Mouse (Mus musculus): ENCODE data around the gene Gpam.

GRCm38 (mm10) chr19:55144691-55145090, 17.7 kb upstream of the Gpam start:
- TF ChIP-seq CTCF (IDR thresholded peaks at IDR 0.05; ENCODE audit: low read depth, low read length) (no peak), GATA1 (IDR thresholded peaks at IDR 0.05; ENCODE audit: borderline replicate concordance, low read length) (no peak), POLR2AphosphoS5 (IDR thresholded peaks at IDR 0.05; ENCODE audit: insufficient replicate concordance, low read depth, low read length) (no peak), TAL1 (conservative IDR thresholded peaks at IDR 0.05; ENCODE audit: low read depth, low read length) (no peak), GATA2 (IDR thresholded peaks at IDR 0.05; ENCODE audit: borderline replicate concordance, low read depth, low read length) (no peak)

All from G1E (cell line).